Mouse (Mus musculus) lung, embryonic 16.5 days (tissue): Measurements from ENCODE around the gene Zranb2. TPM values are rescaled to one million over a fixed set of nuclear protein-coding genes. Genes with fewer than 3 reads are reported as not detected.
A peak's percentile ranks its signal among the peaks of the same experiment; 100 is the strongest.

Source experiments
- ATAC-seq: fragments of 200-750 bp; cut with Nextera tagmentation; 2 replicates; pipeline ENCODE4 v1.8.0; 2017; ENCODE audit warnings: low read depth, mild to moderate bottlenecking, moderate library complexity
- H3K27ac ChIP-seq: fragments of 300-500 bp; sonication (generic); 2 replicates; pipeline ENCODE4 v1.5.1; 2014; ENCODE audit warnings: mild to moderate bottlenecking, control low read depth, low read length
- H3K27me3 ChIP-seq: fragments of 300-500 bp; sonication (generic); 2 replicates; pipeline ENCODE4 v1.6.1; 2014; ENCODE audit warnings: low read depth, low read length, mixed read lengths; ENCODE audit not compliant: control insufficient read depth, insufficient read depth
- H3K36me3 ChIP-seq: fragments of 300-500 bp; sonication (generic); 2 replicates; pipeline ENCODE4 v1.6.1; 2014; ENCODE audit warnings: low read length; ENCODE audit not compliant: control insufficient read depth, insufficient read depth
- H3K4me1 ChIP-seq: fragments of 300-500 bp; sonication (generic); replicated peaks from 2 replicates; pipeline ENCODE4 v1.6.1; 2014; ENCODE audit warnings: low read length, mixed read lengths; ENCODE audit not compliant: control insufficient read depth, insufficient read depth
- H3K4me2 ChIP-seq: fragments of 300-500 bp; sonication (generic); 2 replicates; pipeline ENCODE4 v1.6.1; 2014; ENCODE audit warnings: low read depth, low read length, control low read depth
- H3K4me3 ChIP-seq: fragments of 300-500 bp; sonication (generic); 2 replicates; pipeline ENCODE4 v1.5.1; 2014; ENCODE audit warnings: mild to moderate bottlenecking, low read length, control low read depth
- H3K9ac ChIP-seq: fragments of 300-500 bp; sonication (generic); 2 replicates; pipeline ENCODE4 v1.6.1; 2014; ENCODE audit warnings: low read length, control low read depth
- H3K9me3 ChIP-seq: fragments of 300-500 bp; sonication (generic); 2 replicates; pipeline ENCODE4 v1.6.1; 2016; ENCODE audit warnings: low read length; ENCODE audit not compliant: control insufficient read depth
- WGBS: fragments of 180-500 bp; shearing (Covaris S2); extraction: QIAGEN DNeasy Blood & Tissue Kit; methylation state at CpG from one replicate; pipeline ENCODE4 v1.1.7; 2014; 5-methylcytosine and 5-hydroxymethylcytosine counted together
- polyA plus RNA-seq: library from polyadenylated mRNA; unstranded; fragments of >200 nt; fragmentation: Nextera tagmentation; extraction: Ambion mirVana; gene quantifications from 2 replicates; pipeline ENCODE4 v1.2.1, GENCODE M21; 2015

Gene Zranb2
- polyA plus RNA-seq, 1 experiment from 2014 or later = 99.1 TPM

DNA sequence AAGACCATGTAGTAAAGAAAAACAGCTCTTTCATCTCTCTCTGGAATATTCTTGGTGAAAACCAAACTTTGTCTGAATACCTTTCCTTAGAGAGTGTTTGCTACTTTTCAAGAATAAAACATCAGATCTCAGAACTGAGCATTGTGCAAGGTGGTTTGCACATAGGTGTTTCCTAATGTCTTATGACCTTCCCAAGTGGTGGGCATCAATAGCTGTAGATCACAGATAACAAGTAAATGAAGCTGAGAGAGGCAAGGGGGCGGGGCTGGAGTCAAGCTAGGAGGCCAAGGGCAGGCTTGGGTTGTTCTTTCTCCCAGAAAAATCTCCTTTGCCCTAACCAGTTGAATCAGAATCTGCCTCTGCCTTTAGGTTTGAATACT, 42.4 kb downstream of the Zranb2 start:
- ATAC-seq = no peak
- Histone ChIP-seq H3K4me2 (no peak overlapping the region), H3K4me3 (no peak overlapping the region), H3K9ac (no peak overlapping the region), H3K27me3 (no peaks in the 10 kb centered on the region), H3K9me3 (no peaks in the 10 kb centered on the region), H3K27ac (no peak overlapping the region), H3K36me3 (no peaks in the 10 kb centered on the region), H3K4me1 (peaks cover 7% of the 10 kb centered on the region)
- WGBS = 72% methylated on average over 1 of the region's 1 CpGs

- H3K27me3 ChIP-seq = no peaks in the 10 kb centered on the region
- H3K27ac ChIP-seq = no peak overlapping the region
- WGBS = 67% methylated on average over 1 of the region's 1 CpGs
- H3K36me3 ChIP-seq = no peaks in the 10 kb centered on the region
- no peak overlapping the region for H3K4me2 ChIP-seq
- no peaks in the 10 kb centered on the region for H3K9me3 ChIP-seq
- no peak for ATAC-seq
- H3K9ac ChIP-seq = no peak overlapping the region
- H3K4me3 ChIP-seq = no peak overlapping the region
- H3K4me1 ChIP-seq = peaks cover 7% of the 10 kb centered on the region
These were observed 42.9 kb downstream of the Zranb2 start for GRCm38 (mm10) chr3:157576862-157577261.

GRCm38 (mm10) chr3:157578469-157579170, 44.7 kb downstream of the Zranb2 start:
- H3K4me2 ChIP-seq = no peak overlapping the region
- H3K4me1 ChIP-seq = peaks cover 7% of the 10 kb centered on the region
- no peaks in the 10 kb centered on the region for H3K27me3 ChIP-seq
- H3K9me3 ChIP-seq = no peaks in the 10 kb centered on the region
- H3K9ac ChIP-seq = no peak overlapping the region
- H3K27ac ChIP-seq = no peak overlapping the region
- 80% methylated on average over 5 of the region's 5 CpGs for WGBS
- H3K4me3 ChIP-seq = no peak overlapping the region
- H3K36me3 ChIP-seq = no peaks in the 10 kb centered on the region
- ATAC-seq = no peak

- Histone ChIP-seq H3K4me3 (no peak overlapping the region), H3K27me3 (no peaks in the 10 kb centered on the region), H3K9me3 (no peaks in the 10 kb centered on the region), H3K36me3 (no peaks in the 10 kb centered on the region), H3K27ac (no peak overlapping the region), H3K9ac (no peak overlapping the region), H3K4me1 (peaks cover 7% of the 10 kb centered on the region), H3K4me2 (no peak overlapping the region)
- peak; percentile 77 for ATAC-seq
- 28% methylated on average over 2 of the region's 2 CpGs for WGBS
These were observed 45.4 kb downstream of the Zranb2 start for GRCm38 (mm10) chr3:157579376-157579775.

DNA sequence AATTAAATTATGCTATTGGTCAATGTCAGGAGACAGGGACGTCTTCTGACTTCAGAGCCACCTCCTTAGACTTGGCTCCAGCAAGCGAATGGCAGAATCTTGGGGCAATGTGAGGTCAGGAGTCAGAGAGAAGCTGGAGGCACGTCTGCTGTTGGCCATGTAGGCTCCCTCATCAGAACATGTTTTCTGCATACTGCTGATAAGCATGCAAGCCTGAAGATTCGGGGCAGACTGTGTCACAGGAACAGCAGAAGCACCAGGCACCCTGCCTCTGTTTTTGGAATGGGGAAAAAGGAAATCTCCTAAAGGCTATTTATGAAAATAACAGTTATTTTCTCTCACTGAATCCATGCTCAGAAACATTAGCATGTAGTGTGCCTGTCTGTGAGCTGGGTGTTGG, 46.3 kb downstream of the Zranb2 start:
- Histone ChIP-seq H3K36me3 (no peaks in the 10 kb centered on the region), H3K4me2 (no peak overlapping the region), H3K9me3 (no peaks in the 10 kb centered on the region), H3K27ac (no peak overlapping the region), H3K9ac (no peak overlapping the region), H3K4me1 (peaks cover 7% of the 10 kb centered on the region), H3K4me3 (no peak overlapping the region), H3K27me3 (no peaks in the 10 kb centered on the region)
- 43% methylated on average over 4 of the region's 4 CpGs for WGBS
- ATAC-seq = peak; percentile 23

- H3K27me3 ChIP-seq = no peaks in the 10 kb centered on the region
- ATAC-seq = no peak
- no peak overlapping the region for H3K9ac ChIP-seq
- H3K27ac ChIP-seq = no peak overlapping the region
- no peaks in the 10 kb centered on the region for H3K36me3 ChIP-seq
- H3K9me3 ChIP-seq = no peaks in the 10 kb centered on the region
- H3K4me2 ChIP-seq = no peak overlapping the region
- H3K4me1 ChIP-seq = peaks cover 7% of the 10 kb centered on the region
- 29% methylated on average over 2 of the region's 2 CpGs for WGBS
- no peak overlapping the region for H3K4me3 ChIP-seq
These were observed 47.8 kb downstream of the Zranb2 start for GRCm38 (mm10) chr3:157581755-157582154.

GRCm38 (mm10) chr3:157582626-157583405, 48.9 kb downstream of the Zranb2 start:
- 54% methylated on average over 5 of the region's 5 CpGs for WGBS
- H3K27ac ChIP-seq = 0 out of 2 replicates have a peak overlapping the region, but pooled peaks have one; percentile 9
- ATAC-seq = 0 out of 2 replicates have a peak, but pooled peaks have one; percentile 15

DNA sequence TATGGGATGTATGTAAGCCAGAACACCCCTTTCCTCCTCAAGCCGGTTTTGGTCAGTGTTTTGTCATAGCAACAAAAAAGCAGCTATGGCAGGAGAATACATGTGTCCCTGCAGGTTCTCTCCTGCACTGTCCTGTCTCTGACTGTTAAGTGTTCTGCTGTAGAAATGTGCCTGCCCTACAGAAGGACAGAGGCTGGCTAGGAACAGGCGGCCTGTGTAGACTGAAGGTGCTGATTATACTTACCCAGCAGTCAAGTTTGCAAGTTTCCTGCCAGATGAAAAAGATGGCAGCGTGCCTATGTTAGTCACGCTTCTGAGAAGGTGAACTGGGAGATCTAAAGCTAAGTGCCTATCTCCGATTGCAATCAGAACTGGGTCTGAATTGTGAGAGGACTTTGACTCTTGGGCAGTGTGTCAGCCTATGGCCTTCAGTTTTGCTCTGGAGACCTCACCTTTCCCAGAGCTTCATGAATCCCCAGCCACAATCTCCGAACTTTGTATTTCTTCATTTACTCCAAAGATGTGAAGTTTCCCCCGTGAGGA, 63.9 kb downstream of the Zranb2 start:
- Histone ChIP-seq H3K4me2 (no peak overlapping the region), H3K4me1 (no peaks in the 10 kb centered on the region), H3K27me3 (no peaks in the 10 kb centered on the region), H3K9me3 (no peaks in the 10 kb centered on the region), H3K27ac (no peak overlapping the region), H3K36me3 (no peaks in the 10 kb centered on the region), H3K4me3 (no peak overlapping the region), H3K9ac (no peak overlapping the region)
- WGBS = 61% methylated on average over 7 of the region's 7 CpGs
- ATAC-seq = no peak

More at GRCm38 (mm10) chr3:157582626-157583405, 48.9 kb downstream of the Zranb2 start:
- H3K9me3 ChIP-seq = no peaks in the 10 kb centered on the region
- peaks cover 7% of the 10 kb centered on the region for H3K4me1 ChIP-seq
- H3K27me3 ChIP-seq = no peaks in the 10 kb centered on the region
- H3K36me3 ChIP-seq = no peaks in the 10 kb centered on the region
- H3K9ac ChIP-seq = no peak overlapping the region
- H3K4me3 ChIP-seq = no peak overlapping the region
- no peak overlapping the region for H3K4me2 ChIP-seq
